In the genomic region with DNA sequence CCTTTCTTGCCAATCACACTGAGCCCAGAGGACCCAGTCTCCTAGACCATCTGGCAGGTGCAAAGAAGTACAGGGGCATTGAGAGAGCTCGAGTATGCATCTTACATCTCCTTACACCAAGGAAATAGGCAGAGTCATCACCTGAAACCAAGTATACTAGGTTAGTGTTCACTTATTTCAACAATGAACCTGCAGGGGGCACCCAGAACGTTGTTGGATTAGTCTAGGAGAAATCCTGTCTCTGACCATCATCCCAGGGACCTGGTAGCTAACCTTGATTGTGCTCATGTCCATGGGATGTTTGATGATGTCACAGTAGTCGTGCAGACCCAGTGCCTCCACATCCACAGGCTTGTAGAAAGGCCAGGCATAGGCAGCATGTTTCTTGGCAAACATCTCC, we compare ENCODE assay signal across 12 mouse cellular contexts. TPM values are rescaled to one million over a fixed set of nuclear protein-coding genes. Genes with fewer than 3 reads are reported as not detected.
A peak's percentile ranks its signal among the peaks of the same experiment; 100 is the strongest.
DNase-seq lines count a peak whose midpoint lies in the region; ATAC-seq and TF ChIP-seq lines count a peak whose summit lies in the region.
"Had no signal": no experiment of that assay in that cellular context is flagged by ENCODE, and none has a peak within 500 bp of the region (broad histone marks: within the 10 kb centered on the region; RNA-seq: fewer than 3 reads in every experiment).

No protein-coding gene starts in this region.

- WGBS in intestine, postnatal 0 days, result 70% methylated on average over 3 of the region's 3 CpGs
- WGBS in intestine, embryonic 16.5 days, result 64% methylated on average over 3 of the region's 3 CpGs
- 79% methylated on average over 3 of the region's 3 CpGs for whole genome bisulfite sequencing in lung, postnatal 0 days

- H3K4me3 ChIP-seq in intestine, postnatal 0 days (ENCODE audit: low read depth, low read length), result no peak overlapping the region
- H3K4me3 ChIP-seq in intestine, embryonic 16.5 days (ENCODE audit: low read length), result no peak overlapping the region
- no peak overlapping the region for H3K4me3 ChIP-seq in lung, postnatal 0 days (ENCODE audit: low read depth, low read length)
- H3K4me3 ChIP-seq: embryonic facial prominence, embryonic 10.5 days; lung, embryonic 15.5 days had no signal

- peak; percentile 49 for TF ChIP-seq CTCF in intestine, postnatal 0 days (IDR thresholded peaks at IDR 0.05; ENCODE audit: low read depth)
- peak; percentile 38 for TF ChIP-seq CTCF in lung, postnatal 0 days (IDR thresholded peaks at IDR 0.05)

- no peak overlapping the region for H3K27ac ChIP-seq in intestine, postnatal 0 days (ENCODE audit: low read depth, low read length)
- no peak overlapping the region for H3K27ac ChIP-seq in intestine, embryonic 16.5 days (ENCODE audit: low read length)
- no peak overlapping the region for H3K27ac ChIP-seq in lung, postnatal 0 days (ENCODE audit: low read length)
- H3K27ac ChIP-seq: embryonic facial prominence, embryonic 10.5 days; lung, embryonic 15.5 days had no signal

- H3K9ac ChIP-seq in intestine, postnatal 0 days (ENCODE audit: low read depth, low read length), result no peak overlapping the region
- H3K9ac ChIP-seq in intestine, embryonic 16.5 days (ENCODE audit: low read depth, low read length), result no peak overlapping the region
- no peak overlapping the region for H3K9ac ChIP-seq in lung, postnatal 0 days (replicated peaks; ENCODE audit: low read depth)
- H3K9ac ChIP-seq: lung, embryonic 15.5 days had no signal

- no peak overlapping the region for H3K4me2 ChIP-seq in intestine, postnatal 0 days (replicated peaks; ENCODE audit: low read depth)
- H3K4me2 ChIP-seq in intestine, embryonic 16.5 days (ENCODE audit: low read depth, low read length), result no peak overlapping the region
- H3K4me2 ChIP-seq in lung, postnatal 0 days (replicated peaks; ENCODE audit: low read depth, low read length), result no peak overlapping the region
- H3K4me2 ChIP-seq: lung, embryonic 15.5 days had no signal

- no peaks in the 10 kb centered on the region for H3K9me3 ChIP-seq in intestine, postnatal 0 days (ENCODE audit: control insufficient read depth)
- no peaks in the 10 kb centered on the region for H3K9me3 ChIP-seq in intestine, embryonic 16.5 days (ENCODE audit: control insufficient read depth, low read length)
- H3K9me3 ChIP-seq in lung, postnatal 0 days (ENCODE audit: low read length), result no peaks in the 10 kb centered on the region
- H3K9me3 ChIP-seq: embryonic facial prominence, embryonic 10.5 days; lung, embryonic 15.5 days had no signal

- H3K4me1 ChIP-seq in intestine, postnatal 0 days (replicated peaks; ENCODE audit: control insufficient read depth, insufficient read depth, low read length), result no peaks in the 10 kb centered on the region
- H3K4me1 ChIP-seq in intestine, embryonic 16.5 days (ENCODE audit: control insufficient read depth, insufficient read depth, low read length), result no peaks in the 10 kb centered on the region
- H3K4me1 ChIP-seq in lung, postnatal 0 days (ENCODE audit: insufficient read depth, low read depth, low read length), result no peaks in the 10 kb centered on the region
- H3K4me1 ChIP-seq: embryonic facial prominence, embryonic 10.5 days; lung, embryonic 15.5 days had no signal

- no peak for DNase-seq in lung, postnatal 0 days (ENCODE audit: low spot score)
- DNase-seq in lung, postnatal 4 days, result no peak
- DNase-seq in NIH3T3 (ENCODE audit: low read depth), result peak; percentile 51
- peak; percentile 11 for DNase-seq in retina, postnatal 1 day
- no peak for DNase-seq in natural killer cell, adult 2 months (ENCODE audit: low spot score in 2 of 2)
- DNase-seq: cerebellum, adult 2 months; heart, postnatal 14 days; thymus, postnatal 36 days had no signal

- H3K36me3 ChIP-seq in intestine, postnatal 0 days (ENCODE audit: control insufficient read depth, insufficient read depth), result peaks cover 81% of the 10 kb centered on the region
- peaks cover 24% of the 10 kb centered on the region for H3K36me3 ChIP-seq in intestine, embryonic 16.5 days (ENCODE audit: control insufficient read depth, insufficient read depth, low read length)
- H3K36me3 ChIP-seq in lung, postnatal 0 days (ENCODE audit: insufficient read depth, low read length), result peaks cover 22% of the 10 kb centered on the region; the same call in 1 of the 2 replicates

- TF ChIP-seq EP300 in lung, postnatal 0 days (IDR thresholded peaks at IDR 0.05), result no peak

- H3K27me3 ChIP-seq in intestine, postnatal 0 days (replicated peaks; ENCODE audit: control insufficient read depth, insufficient read depth, low read length), result no peaks in the 10 kb centered on the region
- H3K27me3 ChIP-seq in intestine, embryonic 16.5 days (replicated peaks; ENCODE audit: control insufficient read depth, insufficient read depth, low read length), result no peaks in the 10 kb centered on the region
- no peaks in the 10 kb centered on the region for H3K27me3 ChIP-seq in lung, postnatal 0 days (replicated peaks; ENCODE audit: insufficient read depth, low read length)
- H3K27me3 ChIP-seq: lung, embryonic 15.5 days had no signal

- ATAC-seq in intestine, postnatal 0 days, result no peak
- no peak for ATAC-seq in intestine, embryonic 16.5 days
- ATAC-seq in lung, postnatal 0 days, result no peak

RNA-seq across cellular contexts. Expression of gene Ephx3, which starts 31.5 kb away (rescaled TPM):
- not detected in 2 replicates for polyA plus RNA-seq in intestine, postnatal 0 days (2015; fragmentation: Nextera tagmentation; extraction: Ambion mirVana)
- polyA plus RNA-seq in intestine, embryonic 16.5 days (2015; fragmentation: Nextera tagmentation; extraction: Ambion mirVana), result 0.05 and 0.16 TPM in 2 replicates
- polyA plus RNA-seq in lung, postnatal 0 days (2015; fragmentation: Nextera tagmentation; extraction: Ambion mirVana), result 0.23 and 0.36 TPM in 2 replicates

RNA-seq across cellular contexts. Expression of gene Notch3, which starts 54.2 kb away (rescaled TPM):
- 2.0 and 2.3 TPM in 2 replicates for polyA plus RNA-seq in intestine, postnatal 0 days (2015; fragmentation: Nextera tagmentation; extraction: Ambion mirVana)
- 5.1 and 6.6 TPM in 2 replicates for polyA plus RNA-seq in intestine, embryonic 16.5 days (2015; fragmentation: Nextera tagmentation; extraction: Ambion mirVana)
- 8.3 and 9.7 TPM in 2 replicates for polyA plus RNA-seq in lung, postnatal 0 days (2015; fragmentation: Nextera tagmentation; extraction: Ambion mirVana)

Comparison
In these comparisons a context has a peak if more than half of its experiments do, and no peak if none do; other contexts are left out.
1. DNase-seq: peak in NIH3T3 (single experiment) and retina, postnatal 1 day (single experiment); none in lung, postnatal 0 days (single experiment), lung, postnatal 4 days (0 of 2) and natural killer cell, adult 2 months (0 of 2).